Mouse (Mus musculus) 3T3-L1 (cell line): ENCODE data around the gene Eif3b.
"Not testable (repeated sequence)": the region's sequence is repeated elsewhere in the genome, so short reads cannot be mapped to it uniquely, and the experiment has no call there.

Experiments
- DNase-seq: peaks from one replicate; pipeline ENCODE4 v3.0.0-alpha.2; 2015; ENCODE audit warnings: low read depth, low spot score

The Eif3b gene

GRCm38 (mm10) chr5:140396166-140396940, 22.8 kb upstream of the Eif3b start:
- peak; percentile 85 for DNase-seq

GRCm38 (mm10) chr5:140402640-140403270, 16.4 kb upstream of the Eif3b start:
- no peak for DNase-seq

- no peak for DNase-seq
These were observed 14.0 kb upstream of the Eif3b start for GRCm38 (mm10) chr5:140405126-140405525.

GRCm38 (mm10) chr5:140406666-140407065, 12.5 kb upstream of the Eif3b start:
- no peak for DNase-seq

- DNase-seq: no peak
These were observed 10.3 kb upstream of the Eif3b start for GRCm38 (mm10) chr5:140408801-140409200.

- peak; percentile 92 for DNase-seq
These were observed 7.8 kb upstream of the Eif3b start for GRCm38 (mm10) chr5:140411339-140411738.

- no peak for DNase-seq
These were observed 4.5 kb upstream of the Eif3b start for GRCm38 (mm10) chr5:140414647-140415046.

GRCm38 (mm10) chr5:140418106-140418488, 1.0 kb upstream of the Eif3b start:
- no peak for DNase-seq

- peak; percentile 52 for DNase-seq
These were observed 433 bp downstream of the Eif3b start for GRCm38 (mm10) chr5:140419442-140420080.

GRCm38 (mm10) chr5:140420616-140421015, 1.5 kb downstream of the Eif3b start:
- DNase-seq: peak; percentile 53

GRCm38 (mm10) chr5:140425016-140425783, 6.1 kb downstream of the Eif3b start:
- DNase-seq: no peak

- DNase-seq: peak; percentile 67
These were observed 20.0 kb downstream of the Eif3b start for GRCm38 (mm10) chr5:140439117-140439516.

- DNase-seq: peak; percentile 84
These were observed 22.3 kb downstream of the Eif3b start for GRCm38 (mm10) chr5:140441406-140441805.

- peak; percentile 69 for DNase-seq
These were observed 24.9 kb downstream of the Eif3b start for GRCm38 (mm10) chr5:140444012-140444411.

GRCm38 (mm10) chr5:140445345-140445744, 26.2 kb downstream of the Eif3b start, which contains the start of gene Gm4869:
TSS of gene Gm4869 (plus strand) at chr5:140445645.
- no peak for DNase-seq

- no peak for DNase-seq
These were observed 26.9 kb downstream of the Eif3b start for GRCm38 (mm10) chr5:140446054-140446453.

- no peak for DNase-seq
These were observed 35.4 kb downstream of the Eif3b start for GRCm38 (mm10) chr5:140454488-140454887.

- DNase-seq: no peak
These were observed 36.3 kb downstream of the Eif3b start for GRCm38 (mm10) chr5:140455466-140455865.

GRCm38 (mm10) chr5:140461476-140461875, 42.3 kb downstream of the Eif3b start:
- DNase-seq: peak; percentile 57

GRCm38 (mm10) chr5:140463151-140463550, 44.0 kb downstream of the Eif3b start:
- not testable (repeated sequence) for DNase-seq

GRCm38 (mm10) chr5:140464943-140465342, 45.8 kb downstream of the Eif3b start:
- DNase-seq: no peak

- peak; percentile 47 for DNase-seq
These were observed 53.2 kb downstream of the Eif3b start for GRCm38 (mm10) chr5:140472336-140472735.
